Mouse (Mus musculus): ENCODE measurements around the gene Bfar. TPM values are rescaled to one million over a fixed set of nuclear protein-coding genes. Genes with fewer than 3 reads are reported as not detected.
"Not testable (repeated sequence)": the region's sequence is repeated elsewhere in the genome, so short reads cannot be mapped to it uniquely, and the experiment has no call there.

The Bfar gene
- total RNA-seq, 2 experiments from 2014 or later, result 31.8 to 45.2 TPM

DNA sequence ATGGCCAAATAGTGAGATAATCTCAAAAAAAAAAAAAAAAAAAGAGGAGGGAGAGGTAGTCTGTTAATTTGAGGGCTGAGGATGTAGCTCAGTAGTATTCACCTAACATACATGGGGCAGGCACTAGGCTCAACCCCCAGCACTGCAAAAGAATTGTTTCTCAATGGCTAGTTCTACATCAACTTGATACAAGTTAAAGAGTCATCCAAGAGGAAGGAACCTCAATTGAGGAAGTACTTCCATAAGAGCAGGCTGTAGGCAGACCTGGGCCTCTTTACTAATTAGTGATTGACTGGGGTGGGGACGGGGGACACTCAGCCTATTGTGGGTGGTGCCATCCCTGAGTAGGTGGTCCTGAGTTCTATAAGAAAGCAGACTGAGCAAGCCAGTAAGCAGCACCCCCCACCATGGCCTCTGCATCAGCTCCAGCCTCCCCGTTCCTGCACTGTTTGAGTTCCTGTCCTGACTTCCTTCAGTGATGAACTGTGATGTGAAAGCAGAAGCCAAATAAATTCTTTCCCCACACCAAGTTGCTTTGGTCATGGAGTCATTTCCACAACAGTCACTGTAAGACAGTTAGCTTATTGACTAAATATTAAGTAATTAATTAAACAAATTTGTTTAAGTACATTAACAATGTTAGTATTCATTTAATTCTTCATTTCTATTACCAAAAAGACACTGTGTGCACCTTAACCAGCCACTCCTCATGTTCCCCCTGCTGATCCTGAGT, 45.3 kb downstream of the Bfar start:
- ATAC-seq (ENCODE audit: poor library complexity, severe bottlenecking), result peak; percentile 98

- no peak for ATAC-seq (ENCODE audit: poor library complexity, severe bottlenecking)
Measured at GRCm38 (mm10) chr16:13722937-13723336, 51.3 kb downstream of the Bfar start.

DNA sequence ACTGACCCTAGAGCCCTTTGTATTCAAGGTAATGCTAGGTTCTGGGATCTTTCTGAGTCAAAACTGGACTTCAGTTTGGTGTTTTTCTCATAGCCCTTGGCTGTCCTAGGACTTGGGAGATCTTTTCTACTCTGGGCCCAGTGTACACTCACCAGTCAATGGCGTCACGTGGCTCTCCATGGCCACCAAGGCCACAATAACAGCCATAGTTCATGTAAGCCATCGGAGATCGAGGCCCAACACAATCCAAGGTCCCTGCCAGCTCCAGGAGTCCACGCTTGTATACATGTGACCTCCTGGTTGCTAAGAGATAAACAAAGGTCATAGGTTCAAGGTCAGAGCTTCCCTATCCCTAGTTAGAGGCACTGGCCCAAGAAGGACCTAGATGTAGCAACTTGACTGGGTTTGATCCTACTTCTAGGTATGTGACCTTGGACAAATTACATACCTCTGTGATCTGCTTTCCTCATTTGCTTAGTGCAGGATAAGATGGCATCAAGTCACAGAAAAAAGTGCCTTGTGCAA, 56.2 kb downstream of the Bfar start:
- ATAC-seq (ENCODE audit: poor library complexity, severe bottlenecking), result no peak

GRCm38 (mm10) chr16:13729428-13729827, 57.8 kb downstream of the Bfar start:
- no peak for ATAC-seq (ENCODE audit: poor library complexity, severe bottlenecking)

DNA sequence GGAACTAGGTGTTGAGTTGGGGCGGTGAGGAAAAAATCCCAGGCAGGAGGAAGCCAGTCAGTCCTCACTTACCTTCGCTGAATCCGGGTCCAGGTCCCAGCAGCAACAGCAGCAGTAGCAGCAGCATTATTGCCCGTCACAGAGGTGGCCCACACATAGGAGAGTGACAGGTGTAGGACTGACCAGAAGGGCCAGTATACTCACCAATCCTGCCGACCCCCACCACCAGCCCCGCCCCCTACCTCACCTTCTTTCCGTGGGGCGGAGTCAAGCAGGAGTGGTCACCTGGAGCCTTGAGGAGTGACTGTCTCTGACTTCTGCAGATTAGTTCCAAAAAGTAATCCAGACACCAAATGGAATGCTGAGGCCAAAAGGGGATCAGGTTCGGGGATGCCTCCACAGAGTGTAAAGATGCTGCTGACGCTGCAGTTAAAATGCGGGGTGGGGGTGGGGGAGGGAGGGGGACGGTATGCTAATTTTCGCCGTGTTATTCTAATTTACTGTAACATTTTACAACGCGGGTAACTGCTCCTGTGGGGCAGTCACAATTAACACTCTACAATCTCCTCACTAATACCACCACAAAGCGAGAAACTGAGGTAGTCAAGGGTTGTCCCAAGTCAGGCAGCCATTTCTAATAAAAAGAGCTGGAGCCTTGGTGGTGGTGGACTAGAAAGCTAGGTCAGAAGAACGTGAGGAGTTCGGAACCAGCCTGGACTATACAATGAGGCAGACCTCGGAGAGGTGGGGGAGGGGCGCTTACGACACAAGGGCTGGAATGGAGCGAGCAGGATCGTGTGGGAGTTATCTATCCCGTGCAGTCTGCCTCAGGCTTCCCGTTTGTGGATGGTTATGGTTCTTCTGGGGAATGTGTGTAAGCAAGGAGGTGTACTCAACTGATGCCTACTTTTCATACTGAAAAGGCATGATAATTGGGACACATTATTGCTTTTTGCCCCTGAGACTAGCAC, 58.9 kb downstream of the Bfar start, which contains the start of gene Pla2g10:
Gene Pla2g10 (minus strand): TSS at position 699 of the 971 bp plus-strand sequence.
- ATAC-seq (ENCODE audit: poor library complexity, severe bottlenecking), result no peak

DNA sequence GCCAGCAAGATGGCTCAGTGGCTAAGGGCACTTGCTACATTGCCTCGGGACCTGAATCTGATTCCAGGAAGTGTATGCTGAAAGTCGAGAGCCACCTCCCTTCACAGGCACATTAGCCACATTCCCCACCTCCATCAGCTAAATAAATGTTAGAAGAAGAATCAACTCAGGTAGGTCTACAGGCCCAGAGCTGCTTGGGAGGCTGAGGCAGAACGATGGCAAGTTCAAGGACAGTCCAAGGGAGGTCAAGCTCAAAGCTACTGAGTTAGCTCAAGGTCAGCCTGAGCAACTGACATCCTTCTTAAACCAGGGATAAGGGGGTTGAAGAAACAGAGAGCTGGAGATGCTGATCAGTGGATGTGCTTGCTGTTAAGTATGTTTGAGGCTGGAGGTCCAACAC, 61.1 kb downstream of the Bfar start:
- no peak for ATAC-seq (ENCODE audit: poor library complexity, severe bottlenecking)

- ATAC-seq (ENCODE audit: poor library complexity, severe bottlenecking), result peak; percentile 57; the same call in 1 of the 2 replicates
Measured at GRCm38 (mm10) chr16:13733518-13734137, 62.0 kb downstream of the Bfar start.

DNA sequence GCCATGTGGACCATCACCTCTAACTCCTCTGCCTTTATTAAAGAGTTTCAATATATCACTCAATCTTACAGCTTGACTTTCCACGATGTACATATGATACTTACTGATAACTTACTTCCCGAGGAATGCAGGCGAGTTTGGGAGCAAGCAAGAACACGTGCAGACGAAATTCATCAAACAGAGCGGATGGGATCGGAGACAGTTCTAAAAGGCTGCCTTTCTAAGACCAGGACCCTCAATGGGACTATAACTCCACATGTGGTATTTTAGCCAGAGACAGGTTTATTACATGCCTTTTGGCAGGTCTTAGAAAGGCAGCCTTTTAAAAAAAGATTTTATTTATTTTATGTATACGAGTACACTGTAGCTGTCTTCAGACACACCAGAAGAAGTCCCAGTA, 64.3 kb downstream of the Bfar start:
- no peak for ATAC-seq (ENCODE audit: poor library complexity, severe bottlenecking)

GRCm38 (mm10) chr16:13739044-13739443, 67.4 kb downstream of the Bfar start:
- ATAC-seq (ENCODE audit: poor library complexity, severe bottlenecking), result not testable (repeated sequence)

DNA sequence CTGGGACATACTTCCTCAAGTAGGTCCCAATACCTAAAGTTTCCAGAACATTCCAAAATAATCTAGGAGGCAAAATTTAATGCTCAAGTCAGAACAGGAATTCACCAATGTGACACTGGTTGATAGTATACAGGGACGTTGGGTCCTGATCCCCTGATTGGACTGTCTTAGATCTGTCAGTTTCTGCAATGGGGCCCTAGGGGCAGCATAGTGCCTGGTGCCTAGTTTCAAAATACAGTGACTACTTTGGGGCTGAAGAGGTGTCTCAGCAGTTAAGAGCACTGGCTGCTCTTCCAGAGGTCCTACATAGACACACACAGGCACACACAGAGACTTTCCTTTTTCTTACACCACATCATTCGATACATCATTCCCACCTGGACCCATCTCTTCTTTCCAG, 69.2 kb downstream of the Bfar start:
- ATAC-seq (ENCODE audit: poor library complexity, severe bottlenecking), result no peak

GRCm38 (mm10) chr16:13747708-13748107, 76.0 kb downstream of the Bfar start:
- ATAC-seq (ENCODE audit: poor library complexity, severe bottlenecking), result peak; percentile 49

DNA sequence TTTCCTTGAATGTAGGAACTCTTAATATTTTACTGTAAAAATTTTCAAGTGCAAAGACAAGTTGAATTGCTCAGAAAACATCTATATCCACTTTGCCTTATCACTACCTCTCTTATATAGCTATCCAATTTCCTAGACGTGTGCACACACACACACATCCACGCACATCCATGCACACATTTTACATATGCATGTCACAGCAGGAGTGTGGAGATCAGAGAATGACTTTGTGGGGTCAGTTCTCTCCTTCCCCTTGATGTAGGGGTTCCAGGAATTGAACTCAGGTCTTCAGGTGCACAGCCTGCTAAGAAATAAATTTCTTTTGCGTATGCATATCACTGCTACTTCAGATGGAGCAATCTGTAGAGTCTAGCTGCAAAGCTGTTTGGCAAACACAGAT, 76.5 kb downstream of the Bfar start:
- no peak for ATAC-seq (ENCODE audit: poor library complexity, severe bottlenecking)

- not testable (repeated sequence) for ATAC-seq (ENCODE audit: poor library complexity, severe bottlenecking)
Measured at GRCm38 (mm10) chr16:13748813-13749212, 77.2 kb downstream of the Bfar start.

DNA sequence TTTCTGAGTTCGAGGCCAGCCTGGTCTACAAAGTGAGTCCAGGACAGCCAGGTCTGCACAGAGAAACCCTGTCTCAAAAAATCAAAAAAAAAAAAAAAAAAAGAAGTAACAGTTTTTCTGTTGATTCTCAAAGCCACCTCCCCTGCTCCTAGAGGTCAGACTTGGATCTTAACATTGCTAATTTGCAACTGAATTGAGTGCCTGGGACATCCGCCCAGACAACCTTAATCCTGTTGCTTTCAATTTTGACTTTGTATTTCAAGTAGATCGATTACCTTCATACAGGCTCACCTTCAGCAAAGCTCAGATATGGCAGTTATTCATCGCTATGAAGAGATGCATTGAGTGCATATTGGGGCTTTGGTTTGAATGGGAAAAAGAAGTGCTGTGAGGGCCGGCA, 77.6 kb downstream of the Bfar start:
- no peak for ATAC-seq (ENCODE audit: poor library complexity, severe bottlenecking)

DNA sequence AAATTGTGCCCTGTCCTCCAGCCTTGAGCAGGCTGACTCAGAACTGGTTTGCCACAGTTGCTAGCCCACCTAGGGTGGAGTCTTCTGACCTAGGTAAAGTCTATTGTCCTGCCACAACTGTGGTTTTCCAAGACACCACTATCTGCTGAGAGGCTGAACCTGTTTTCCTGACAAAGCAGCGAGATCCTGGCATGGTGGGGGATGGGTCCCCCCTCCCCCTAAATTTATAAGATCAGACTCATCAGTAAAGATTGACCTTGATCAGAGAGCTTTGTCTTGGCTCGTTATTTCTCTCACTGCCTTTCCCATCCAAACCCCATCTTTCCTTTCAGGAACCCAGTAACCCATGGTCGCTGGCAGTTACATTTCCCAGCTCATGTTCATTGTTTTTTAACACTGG, 78.3 kb downstream of the Bfar start:
- no peak for ATAC-seq (ENCODE audit: poor library complexity, severe bottlenecking)

DNA sequence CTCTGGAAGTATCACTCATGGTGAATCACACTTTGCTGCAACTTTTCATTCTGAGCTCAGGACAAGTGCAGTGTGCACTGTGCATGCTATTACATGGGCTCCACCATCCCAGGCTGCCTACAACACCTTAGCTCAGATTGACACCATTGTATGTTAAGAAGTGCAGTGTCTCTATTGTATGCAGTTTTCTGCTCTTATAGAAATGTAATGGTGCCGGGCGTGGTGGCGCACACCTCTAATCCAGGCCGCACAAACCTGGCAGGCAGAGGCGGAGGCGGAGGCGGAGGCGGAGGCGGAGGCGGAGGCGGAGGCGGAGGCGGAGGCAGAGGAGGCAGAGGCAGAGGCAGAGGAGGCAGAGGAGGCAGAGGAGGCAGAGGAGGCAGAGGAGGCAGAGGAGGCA, 79.0 kb downstream of the Bfar start:
- no peak for ATAC-seq (ENCODE audit: poor library complexity, severe bottlenecking)

Other genes starting within 250 kb of the Bfar start
- 6.5 and 8.6 TPM in 2 replicates for gene Parn, start 3.7 kb upstream of the Bfar start, total RNA-seq (2015)
- 21.1 and 21.2 TPM in 2 replicates for gene Parn, start 3.7 kb upstream of the Bfar start, total RNA-seq (2017)
- 13.9 and 14.6 TPM in 2 replicates for gene 3110001I22Rik, start 71 bp downstream of the Bfar start, total RNA-seq (2015)
- 15.5 and 18.5 TPM in 2 replicates for gene 3110001I22Rik, start 71 bp downstream of the Bfar start, total RNA-seq (2017)
- not detected in 2 replicates for gene Pla2g10, start 59.1 kb downstream of the Bfar start, total RNA-seq (2015)
- gene Pla2g10, start 59.1 kb downstream of the Bfar start, total RNA-seq (2017), result not detected in 2 replicates
- gene Rrn3, start 108.8 kb downstream of the Bfar start, total RNA-seq (2015), result 14.5 and 16.3 TPM in 2 replicates
- gene Rrn3, start 108.8 kb downstream of the Bfar start, total RNA-seq (2017), result 24.6 and 26.3 TPM in 2 replicates
- 93.7 and 107 TPM in 2 replicates for gene Ntan1, start 147.0 kb downstream of the Bfar start, total RNA-seq (2015)
- 72.4 and 80.9 TPM in 2 replicates for gene Ntan1, start 147.0 kb downstream of the Bfar start, total RNA-seq (2017)
- 38.3 and 46.8 TPM in 2 replicates for gene Pdxdc1, start 231.3 kb downstream of the Bfar start, total RNA-seq (2015)
- 44.7 and 56.9 TPM in 2 replicates for gene Pdxdc1, start 231.3 kb downstream of the Bfar start, total RNA-seq (2017)
- 0.87 and 1.7 TPM in 2 replicates for gene Mpv17l, start 231.3 kb downstream of the Bfar start, total RNA-seq (2015)
- 0.12 and 0.37 TPM in 2 replicates for gene Mpv17l, start 231.3 kb downstream of the Bfar start, total RNA-seq (2017)